Comparison of ENCODE assay signal across 8 mouse cellular contexts in the genomic region with DNA sequence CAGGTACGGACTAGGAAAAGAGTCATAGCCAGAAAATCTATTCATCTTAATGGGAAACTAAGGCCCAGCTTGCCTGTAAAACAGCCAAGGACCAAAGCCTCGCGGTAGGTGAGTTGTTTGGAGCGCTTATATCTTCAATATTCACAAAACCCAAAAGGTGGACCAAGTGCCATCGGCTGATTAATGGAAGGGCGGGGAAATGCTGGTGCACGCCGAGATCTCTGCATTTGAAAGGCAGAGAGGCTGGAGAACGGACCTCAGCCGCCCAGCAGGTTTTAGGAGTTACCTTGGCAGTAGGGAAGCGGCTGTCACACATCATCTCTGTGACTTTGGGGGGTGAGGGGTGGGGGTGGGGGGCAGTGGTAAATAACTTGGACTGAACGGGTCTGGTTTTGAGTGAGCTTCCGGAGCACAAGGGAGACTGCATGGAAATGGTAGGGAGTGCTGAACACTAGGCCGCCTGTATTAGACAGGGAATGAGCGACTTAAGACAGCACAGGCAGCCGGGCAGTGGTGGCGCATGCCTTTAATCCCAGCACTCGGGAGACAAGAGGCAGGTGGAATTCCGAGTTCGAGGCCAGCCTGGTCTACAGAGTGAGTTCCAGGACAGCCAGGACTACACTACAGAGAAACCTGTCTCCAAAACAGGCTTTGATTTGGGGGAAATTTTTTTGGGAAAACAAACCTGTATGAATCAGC. TPM values are rescaled to one million over a fixed set of nuclear protein-coding genes. Genes with fewer than 3 reads are reported as not detected.
DNase-seq lines count a peak whose midpoint lies in the region; ATAC-seq and TF ChIP-seq lines count a peak whose summit lies in the region.

No protein-coding gene starts in this region.

- peak overlapping the region; percentile 70 for H3K4me3 ChIP-seq in heart, embryonic 15.5 days
- peak overlapping the region; percentile 85 to 94 for H3K4me3 ChIP-seq in ES-E14 (ENCODE audit: insufficient read depth in 1 of 2, low read depth in 1 of 2, low read length in 2 of 2, poor library complexity in 1 of 2, severe bottlenecking in 1 of 2)
- H3K4me3 ChIP-seq in forebrain, embryonic 12.5 days (replicated peaks), result peak overlapping the region; percentile 70
- peak overlapping the region; percentile 91 for H3K4me3 ChIP-seq in liver, embryonic 16.5 days (ENCODE audit: low read depth, low read length)

- peaks cover 18% of the 10 kb centered on the region for H3K4me1 ChIP-seq in heart, embryonic 15.5 days (replicated peaks)
- H3K4me1 ChIP-seq in ES-E14 (ENCODE audit: control insufficient read depth in 2 of 2, insufficient read depth in 2 of 2, low read length in 2 of 2, poor library complexity in 1 of 2), result peaks cover 0 to 19% of the 10 kb centered on the region in 2 experiments; a peak in 1 of 4 replicates
- peaks cover 25% of the 10 kb centered on the region for H3K4me1 ChIP-seq in forebrain, embryonic 12.5 days
- H3K4me1 ChIP-seq in liver, embryonic 16.5 days (ENCODE audit: control insufficient read depth, low read depth, low read length), result peaks cover 24% of the 10 kb centered on the region

- H3K27ac ChIP-seq in heart, embryonic 15.5 days, result peak overlapping the region; percentile 49
- peak overlapping the region; percentile 64; the same call in 1 of the 2 replicates for H3K27ac ChIP-seq in ES-E14 (ENCODE audit: insufficient read depth, low read depth, low read length, poor library complexity, severe bottlenecking)
- H3K27ac ChIP-seq in forebrain, embryonic 12.5 days, result no peak overlapping the region
- H3K27ac ChIP-seq in liver, embryonic 16.5 days (ENCODE audit: low read length), result peak overlapping the region; percentile 87

- ATAC-seq in heart, embryonic 15.5 days (replicated peaks; ENCODE audit: insufficient number of reproducible peaks, insufficient read depth, low FRiP score, low read depth), result no peak
- ATAC-seq in forebrain, embryonic 12.5 days (ENCODE audit: low FRiP score), result no peak; the same call in none of the 2 replicates
- ATAC-seq in liver, embryonic 16.5 days (ENCODE audit: low read depth), result peak; percentile 0; the same call in 1 of the 2 replicates
- no peak for ATAC-seq in CD4-positive, CD25-positive, alpha-beta regulatory T cell, adult 4 months

- no peak for DNase-seq in heart, postnatal 4 days
- no peak for DNase-seq in ES-E14 (ENCODE audit: low read depth, low spot score)
- DNase-seq in cerebellum, postnatal 14 days, result no peak
- no peak for DNase-seq in urinary bladder, adult 18-20 months (ENCODE audit: low spot score in 2 of 2)

- in situ Hi-C loops in ES-E14 (cut with MboI; ENCODE audit: low sequenced_read_pairs in 2 of 2, unreplicated experiment in 2 of 2), result no loop called here

- peaks cover 35% of the 10 kb centered on the region for H3K36me3 ChIP-seq in heart, embryonic 15.5 days
- peaks cover 32% of the 10 kb centered on the region for H3K36me3 ChIP-seq in ES-E14 (ENCODE audit: control insufficient read depth, insufficient read depth, low read length, poor library complexity, severe bottlenecking)
- peaks cover 48% of the 10 kb centered on the region for H3K36me3 ChIP-seq in forebrain, embryonic 12.5 days (replicated peaks)
- H3K36me3 ChIP-seq in liver, embryonic 16.5 days (ENCODE audit: control insufficient read depth, insufficient read depth), result peaks cover 37% of the 10 kb centered on the region

- H3K4me2 ChIP-seq in heart, embryonic 15.5 days, result peak overlapping the region; percentile 79
- peak overlapping the region; percentile 83 for H3K4me2 ChIP-seq in forebrain, embryonic 12.5 days
- H3K4me2 ChIP-seq in liver, embryonic 16.5 days (ENCODE audit: low read depth, low read length), result peak overlapping the region; percentile 57

- no peaks in the 10 kb centered on the region for H3K27me3 ChIP-seq in heart, embryonic 15.5 days
- no peaks in the 10 kb centered on the region for H3K27me3 ChIP-seq in forebrain, embryonic 12.5 days
- no peaks in the 10 kb centered on the region for H3K27me3 ChIP-seq in liver, embryonic 16.5 days (ENCODE audit: control insufficient read depth, insufficient read depth, low read depth, low read length)

- peak overlapping the region; percentile 62 for H3K9ac ChIP-seq in heart, embryonic 15.5 days
- H3K9ac ChIP-seq in ES-E14 (ENCODE audit: insufficient read depth, low read depth, low read length, poor library complexity, severe bottlenecking), result peak overlapping the region; percentile 86
- peak overlapping the region; percentile 78 for H3K9ac ChIP-seq in forebrain, embryonic 12.5 days
- peak overlapping the region; percentile 71 for H3K9ac ChIP-seq in liver, embryonic 16.5 days (ENCODE audit: low read depth, low read length)

- 5% methylated on average over 20 of the region's 20 CpGs for WGBS in heart, embryonic 15.5 days
- WGBS in forebrain, embryonic 12.5 days, result 7% methylated on average over 20 of the region's 20 CpGs
- WGBS in liver, embryonic 16.5 days (ENCODE audit: insufficient replicate concordance), result 3% methylated on average over 20 of the region's 20 CpGs

- no peaks in the 10 kb centered on the region for H3K9me3 ChIP-seq in heart, embryonic 15.5 days (replicated peaks)
- no peaks in the 10 kb centered on the region for H3K9me3 ChIP-seq in ES-E14 (ENCODE audit: control insufficient read depth, insufficient read depth, low read depth, low read length)
- no peaks in the 10 kb centered on the region for H3K9me3 ChIP-seq in forebrain, embryonic 12.5 days
- H3K9me3 ChIP-seq in liver, embryonic 16.5 days (replicated peaks; ENCODE audit: control insufficient read depth, low read length), result no peaks in the 10 kb centered on the region

TF ChIP-seq in ES-E14, 5 proteins besides CTCF, POLR2A, EP300 and RAD21:
- TF ChIP-seq ZNF384 (IDR thresholded peaks at IDR 0.05; ENCODE audit: low read depth, low read length) (no peak), HCFC1 (IDR thresholded peaks at IDR 0.05; ENCODE audit: borderline replicate concordance, insufficient read depth, low read length) (no peak), CHD2 (IDR thresholded peaks at IDR 0.05; ENCODE audit: low read depth, low read length) (no peak; the same call in 1 of the 2 replicates), ZC3H11A (IDR thresholded peaks at IDR 0.05; ENCODE audit: borderline replicate concordance, low read depth, low read length) (no peak), MAFK (IDR thresholded peaks at IDR 0.05; ENCODE audit: insufficient read depth, low read depth, low read length) (no peak)
TF ChIP-seq in ES-E14: peak in this region for 0.

RNA-seq across cellular contexts. Expression of a gene that starts 0.5 kb away (rescaled TPM):
- polyA plus RNA-seq in heart, embryonic 15.5 days (2015; fragmentation: Nextera tagmentation; extraction: Ambion mirVana), result 10.2 and 13.1 TPM in 2 replicates
- total RNA-seq in heart, postnatal 4 days (2021), result 1 to 10 TPM; 6.5 to 7.4 TPM
- total RNA-seq in ES-E14 (2012; rRNA removed), result 11.3 and 13.3 TPM in 2 replicates
- polyA plus RNA-seq in forebrain, embryonic 12.5 days (2016; fragmentation: Nextera tagmentation; extraction: Ambion mirVana), result 20.6 and 21.9 TPM in 2 replicates
- polyA plus RNA-seq in liver, embryonic 16.5 days (2015; fragmentation: Nextera tagmentation; extraction: Ambion mirVana), result 11.3 and 12.9 TPM in 2 replicates
- 10 to 100 TPM; 54.7 to 96.4 TPM for polyA plus RNA-seq in CD4-positive, CD25-positive, alpha-beta regulatory T cell, adult 4 months (2017; shearing (Covaris generic))

RNA-seq across cellular contexts. Expression of a gene that starts 0.6 kb away (rescaled TPM):
- 15.1 and 22.5 TPM in 2 replicates for polyA plus RNA-seq in heart, embryonic 15.5 days (2015; fragmentation: Nextera tagmentation; extraction: Ambion mirVana)
- total RNA-seq in heart, postnatal 4 days (2021), result 1 to 10 TPM; 7.9 to 9.5 TPM
- 74.7 and 89.7 TPM in 2 replicates for total RNA-seq in ES-E14 (2012; rRNA removed)
- 44.2 and 46.1 TPM in 2 replicates for polyA plus RNA-seq in forebrain, embryonic 12.5 days (2016; fragmentation: Nextera tagmentation; extraction: Ambion mirVana)
- polyA plus RNA-seq in liver, embryonic 16.5 days (2015; fragmentation: Nextera tagmentation; extraction: Ambion mirVana), result 30.5 and 33.9 TPM in 2 replicates
- polyA plus RNA-seq in CD4-positive, CD25-positive, alpha-beta regulatory T cell, adult 4 months (2017; shearing (Covaris generic)), result 10 to 100 TPM; 26.1 to 58.9 TPM

RNA-seq across cellular contexts. Expression of a gene that starts 20.0 kb away (rescaled TPM):
- polyA plus RNA-seq in heart, embryonic 15.5 days (2015; fragmentation: Nextera tagmentation; extraction: Ambion mirVana), result 135 and 140 TPM in 2 replicates
- total RNA-seq in heart, postnatal 4 days (2021), result 10 to 100 TPM; 63.4 to 67.3 TPM
- 168 and 195 TPM in 2 replicates for total RNA-seq in ES-E14 (2012; rRNA removed)
- polyA plus RNA-seq in forebrain, embryonic 12.5 days (2016; fragmentation: Nextera tagmentation; extraction: Ambion mirVana), result 246 and 256 TPM in 2 replicates
- polyA plus RNA-seq in liver, embryonic 16.5 days (2015; fragmentation: Nextera tagmentation; extraction: Ambion mirVana), result 104 and 118 TPM in 2 replicates
- polyA plus RNA-seq in CD4-positive, CD25-positive, alpha-beta regulatory T cell, adult 4 months (2017; shearing (Covaris generic)), result 100 to 1,000 TPM; 119 to 120 TPM

RNA-seq across cellular contexts. Expression of a gene that starts 34.1 kb away (rescaled TPM):
- polyA plus RNA-seq in heart, embryonic 15.5 days (2015; fragmentation: Nextera tagmentation; extraction: Ambion mirVana), result 1.9 and 4.5 TPM in 2 replicates
- total RNA-seq in heart, postnatal 4 days (2021), result 1 to 10 TPM; 2.0 to 3.3 TPM
- 2.9 and 4.8 TPM in 2 replicates for total RNA-seq in ES-E14 (2012; rRNA removed)
- polyA plus RNA-seq in forebrain, embryonic 12.5 days (2016; fragmentation: Nextera tagmentation; extraction: Ambion mirVana), result 14.7 TPM in 2 replicates
- 3.6 and 4.0 TPM in 2 replicates for polyA plus RNA-seq in liver, embryonic 16.5 days (2015; fragmentation: Nextera tagmentation; extraction: Ambion mirVana)
- polyA plus RNA-seq in CD4-positive, CD25-positive, alpha-beta regulatory T cell, adult 4 months (2017; shearing (Covaris generic)), result 10 to 100 TPM; 42.9 to 80.7 TPM

RNA-seq across cellular contexts. Expression of a gene that starts 52.7 kb away (rescaled TPM):
- 1.4 and 3.6 TPM in 2 replicates for polyA plus RNA-seq in heart, embryonic 15.5 days (2015; fragmentation: Nextera tagmentation; extraction: Ambion mirVana)
- total RNA-seq in heart, postnatal 4 days (2021), result 1 to 10 TPM; 2.1 to 2.4 TPM
- 17.4 and 21.7 TPM in 2 replicates for total RNA-seq in ES-E14 (2012; rRNA removed)
- 6.2 and 8.0 TPM in 2 replicates for polyA plus RNA-seq in forebrain, embryonic 12.5 days (2016; fragmentation: Nextera tagmentation; extraction: Ambion mirVana)
- polyA plus RNA-seq in liver, embryonic 16.5 days (2015; fragmentation: Nextera tagmentation; extraction: Ambion mirVana), result 1.9 and 2.0 TPM in 2 replicates
- polyA plus RNA-seq in CD4-positive, CD25-positive, alpha-beta regulatory T cell, adult 4 months (2017; shearing (Covaris generic)), result 1 to 10 TPM; 1.7 to 2.8 TPM
